Mouse (Mus musculus): ENCODE results near the gene Dhx32.

DNA sequence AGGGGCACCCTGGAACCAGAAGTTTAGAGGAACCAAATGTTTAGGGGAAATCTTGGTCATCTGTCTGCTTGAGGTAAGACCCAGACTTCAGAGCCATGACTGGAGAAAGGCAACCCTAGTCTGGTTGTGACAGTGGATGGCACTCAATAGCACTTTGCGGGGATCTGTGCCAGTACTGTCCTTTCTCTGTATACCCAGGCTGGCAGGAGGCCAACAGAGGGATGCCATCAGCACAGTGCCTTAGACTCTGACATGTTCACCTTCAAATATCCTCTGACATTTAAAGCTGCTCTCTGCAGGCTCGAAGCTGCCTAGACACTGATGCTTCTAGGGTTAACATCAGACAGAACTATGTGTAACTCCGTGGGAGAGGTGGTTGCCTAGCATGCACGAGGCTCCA is 103.1 kb downstream of the Dhx32 start:
- TF ChIP-seq ZMIZ1 (IDR thresholded peaks at IDR 0.05; ENCODE audit: low read depth, low read length) (no peak), ZNF384 (IDR thresholded peaks at IDR 0.05; ENCODE audit: low read depth, low read length) (no peak), POLR2A (IDR thresholded peaks at IDR 0.05; ENCODE audit: control insufficient read depth in 1 of 2, insufficient read depth in 1 of 2, low read depth in 1 of 2, low read length in 2 of 2, poor library complexity in 1 of 2) (no peak), CTCF (IDR thresholded peaks at IDR 0.05 in 2 of 3, conservative IDR thresholded peaks at IDR 0.05 in 1 of 3; ENCODE audit: control insufficient read depth in 1 of 3, insufficient read depth in 1 of 3, low read depth in 2 of 3, low read length in 3 of 3, poor library complexity in 1 of 3, severe bottlenecking in 1 of 3) (no peak), ETS1 (IDR thresholded peaks at IDR 0.05; ENCODE audit: low read depth, low read length) (no peak), MAFK (IDR thresholded peaks at IDR 0.05; ENCODE audit: borderline replicate concordance, low read depth, low read length) (no peak), HCFC1 (IDR thresholded peaks at IDR 0.05; ENCODE audit: low read depth, low read length) (no peak), ELF1 (IDR thresholded peaks at IDR 0.05; ENCODE audit: low read depth, low read length) (no peak), SMC3 (IDR thresholded peaks at IDR 0.05; ENCODE audit: low read depth, low read length) (no peak), JUND (IDR thresholded peaks at IDR 0.05; ENCODE audit: low read depth, low read length) (no peak), TAL1 (IDR thresholded peaks at IDR 0.05; ENCODE audit: low read length) (no peak), POLR2AphosphoS2 (IDR thresholded peaks at IDR 0.05; ENCODE audit: low read length) (no peak), EP300 (IDR thresholded peaks at IDR 0.05; ENCODE audit: low read depth in 1 of 2, low read length in 2 of 2) (no peak)

All from MEL (cell line).